Mouse (Mus musculus): ENCODE data around the gene 1700011L22Rik. TPM values are rescaled to one million over a fixed set of nuclear protein-coding genes. Genes with fewer than 3 reads are reported as not detected.

1700011L22Rik gene
- polyA plus RNA-seq, 1 experiment from 2014 or later = not detected

DNA sequence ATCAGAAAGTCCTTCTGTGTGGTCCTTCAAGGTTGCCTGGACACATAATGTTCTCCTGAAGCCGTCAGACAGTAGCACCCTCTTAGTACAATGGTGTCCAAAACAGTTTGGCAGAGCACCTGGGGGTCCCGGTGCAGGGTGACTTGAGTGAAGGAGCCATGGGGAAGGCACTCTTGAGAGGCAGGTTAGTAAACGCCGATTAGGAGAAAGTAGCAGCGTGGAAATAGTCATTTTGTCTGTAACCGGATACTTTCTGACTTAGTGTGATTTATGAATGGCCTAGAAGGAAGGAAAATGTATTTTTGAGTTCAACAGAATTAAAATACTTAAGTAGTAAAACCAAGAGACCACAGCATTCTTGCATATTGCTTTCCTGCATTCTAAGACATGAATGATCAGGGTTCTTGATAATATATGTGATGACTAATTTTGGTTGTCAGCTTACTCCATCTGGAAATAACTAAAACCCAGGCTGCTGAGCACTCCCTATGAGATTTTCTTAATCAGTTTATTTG lies 33.1 kb upstream of the 1700011L22Rik start:
- H3K9ac ChIP-seq = no peak overlapping the region
- no peaks in the 10 kb centered on the region for H3K4me1 ChIP-seq
- no peak for ATAC-seq (ENCODE audit: insufficient number of reproducible peaks, low FRiP score, low TSS enrichment, low read depth)
- no peak overlapping the region for H3K27ac ChIP-seq
- no peaks in the 10 kb centered on the region for H3K27me3 ChIP-seq
- no peak overlapping the region for H3K4me3 ChIP-seq
- 60% methylated on average over 6 of the region's 6 CpGs for WGBS
- no peaks in the 10 kb centered on the region for H3K9me3 ChIP-seq
- H3K36me3 ChIP-seq = peaks cover 29% of the 10 kb centered on the region
- no peak overlapping the region for H3K4me2 ChIP-seq

DNA sequence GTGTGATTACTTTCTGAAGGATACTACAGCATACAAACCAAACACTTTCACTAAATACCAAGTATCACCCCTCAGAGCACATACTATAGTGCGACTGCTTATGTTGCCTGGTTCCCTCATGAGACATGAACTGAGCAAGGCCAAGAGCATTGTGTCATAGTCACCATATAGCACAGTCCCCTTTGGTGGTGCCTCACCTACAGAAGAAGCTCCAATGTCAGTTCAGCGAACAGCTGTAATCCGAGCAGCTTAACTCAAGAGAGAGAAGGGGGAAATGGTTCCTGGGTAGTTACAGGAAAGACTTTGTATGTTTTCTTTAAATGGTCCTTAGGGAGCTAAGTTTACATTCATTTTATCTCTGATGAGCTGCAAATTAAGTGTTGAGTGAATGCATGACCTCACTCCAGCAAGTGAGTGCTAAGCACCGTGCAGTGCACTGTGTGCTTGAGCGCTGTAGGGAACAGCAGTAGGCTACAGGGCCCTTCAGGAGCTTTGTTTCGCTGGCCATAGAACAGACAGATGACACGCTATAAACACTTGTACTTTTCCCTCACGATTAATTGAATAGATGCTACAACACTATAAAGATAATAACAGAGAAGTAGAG lies 29.0 kb upstream of the 1700011L22Rik start:
- no peak overlapping the region for H3K4me2 ChIP-seq
- no peaks in the 10 kb centered on the region for H3K4me1 ChIP-seq
- H3K4me3 ChIP-seq = no peak overlapping the region
- WGBS = 69% methylated on average over 8 of the region's 8 CpGs
- no peaks in the 10 kb centered on the region for H3K9me3 ChIP-seq
- no peak overlapping the region for H3K9ac ChIP-seq
- no peak for ATAC-seq (ENCODE audit: insufficient number of reproducible peaks, low FRiP score, low TSS enrichment, low read depth)
- peaks cover 56% of the 10 kb centered on the region for H3K36me3 ChIP-seq
- H3K27ac ChIP-seq = no peak overlapping the region
- H3K27me3 ChIP-seq = no peaks in the 10 kb centered on the region

DNA sequence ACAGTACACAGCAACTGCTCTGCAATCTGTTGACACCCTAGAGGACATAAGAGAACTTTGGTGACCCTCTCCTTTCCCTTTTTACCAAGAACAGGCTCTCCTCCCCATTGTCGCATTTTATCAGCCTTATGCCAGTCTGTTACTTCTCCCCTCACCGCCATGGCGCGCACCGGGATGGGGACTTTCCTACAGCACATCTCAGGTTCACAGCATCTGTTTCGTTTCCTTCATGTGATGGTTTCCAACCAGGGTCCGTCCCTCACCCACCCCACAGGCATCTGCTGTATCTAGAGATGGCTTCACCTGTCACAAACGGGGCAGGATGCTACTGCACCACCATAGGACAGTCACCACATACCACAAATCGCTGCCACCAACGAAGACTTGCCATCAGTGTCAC lies 26.6 kb upstream of the 1700011L22Rik start:
- Histone ChIP-seq H3K27me3 (no peaks in the 10 kb centered on the region), H3K4me3 (no peak overlapping the region), H3K9ac (no peak overlapping the region), H3K4me2 (no peak overlapping the region), H3K4me1 (no peaks in the 10 kb centered on the region), H3K27ac (no peak overlapping the region), H3K9me3 (no peaks in the 10 kb centered on the region), H3K36me3 (peaks cover 66% of the 10 kb centered on the region)
- WGBS = 92% methylated on average over 10 of the region's 10 CpGs
- no peak for ATAC-seq (ENCODE audit: insufficient number of reproducible peaks, low FRiP score, low TSS enrichment, low read depth)

DNA sequence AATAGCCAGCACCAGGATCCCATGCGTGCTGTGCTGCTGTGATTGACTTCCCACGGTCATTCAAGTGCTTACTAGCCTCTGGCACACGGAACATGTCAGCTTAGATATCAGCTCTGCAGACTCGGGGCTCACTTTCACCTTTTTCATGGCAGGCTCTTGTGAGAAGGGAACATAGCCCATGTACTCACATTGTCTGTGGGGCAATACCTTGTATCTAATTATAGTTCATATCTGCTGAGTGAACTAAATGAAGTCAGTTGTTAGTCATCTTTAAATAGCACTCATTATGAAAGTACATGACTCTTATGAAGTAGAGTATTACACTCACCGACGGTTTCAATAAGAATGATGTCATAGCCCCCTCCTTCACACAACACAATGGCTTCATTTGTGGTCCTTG lies 25.4 kb upstream of the 1700011L22Rik start:
- no peak for ATAC-seq (ENCODE audit: insufficient number of reproducible peaks, low FRiP score, low TSS enrichment, low read depth)
- no peaks in the 10 kb centered on the region for H3K27me3 ChIP-seq
- H3K4me3 ChIP-seq = no peak overlapping the region
- H3K9me3 ChIP-seq = no peaks in the 10 kb centered on the region
- H3K27ac ChIP-seq = no peak overlapping the region
- WGBS = 82% methylated on average over 6 of the region's 6 CpGs
- no peak overlapping the region for H3K9ac ChIP-seq
- H3K4me2 ChIP-seq = no peak overlapping the region
- H3K36me3 ChIP-seq = peaks cover 66% of the 10 kb centered on the region
- H3K4me1 ChIP-seq = no peaks in the 10 kb centered on the region

DNA sequence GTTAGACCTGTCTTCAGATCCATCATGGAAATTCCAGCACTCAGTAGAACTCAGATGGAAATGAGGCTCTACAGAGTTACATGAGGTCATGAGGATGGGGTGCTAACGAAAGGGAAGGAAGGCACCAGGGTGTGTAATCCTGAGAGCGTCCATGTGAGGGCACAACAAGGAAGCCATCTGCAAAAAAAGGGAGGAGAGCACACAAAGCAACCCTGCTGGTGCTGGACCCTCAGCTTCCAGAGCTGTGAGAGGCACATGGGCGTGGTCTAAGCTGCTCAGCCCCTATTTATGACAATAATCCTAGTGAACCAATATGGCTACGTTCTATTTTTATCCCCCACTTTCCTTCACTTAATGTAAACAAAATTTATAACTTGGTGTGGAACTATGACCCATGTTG lies 24.3 kb upstream of the 1700011L22Rik start:
- Histone ChIP-seq H3K27ac (no peak overlapping the region), H3K4me2 (no peak overlapping the region), H3K36me3 (peaks cover 75% of the 10 kb centered on the region), H3K9me3 (no peaks in the 10 kb centered on the region), H3K4me3 (no peak overlapping the region), H3K9ac (no peak overlapping the region), H3K27me3 (no peaks in the 10 kb centered on the region), H3K4me1 (no peaks in the 10 kb centered on the region)
- ATAC-seq (ENCODE audit: insufficient number of reproducible peaks, low FRiP score, low TSS enrichment, low read depth) = no peak
- WGBS = 89% methylated on average over 4 of the region's 4 CpGs

DNA sequence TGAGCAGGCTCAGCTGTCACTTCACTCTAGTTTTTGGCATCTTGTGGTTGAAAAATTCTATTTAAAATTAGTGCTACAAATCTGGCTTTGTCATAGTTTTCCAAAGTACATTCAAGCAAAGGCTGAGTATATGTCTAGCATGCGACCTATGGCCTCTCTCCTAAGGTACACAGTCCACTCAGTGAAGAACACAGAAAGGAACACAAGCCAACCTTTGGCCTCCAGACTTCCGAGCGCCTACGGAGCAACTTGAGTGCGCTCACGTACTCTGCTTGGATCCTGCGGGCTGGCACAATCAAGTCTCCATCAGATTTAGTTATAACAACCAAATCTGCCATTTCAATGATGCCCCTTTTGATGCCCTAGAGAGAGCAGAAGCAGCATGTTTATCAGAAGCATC lies 20.6 kb upstream of the 1700011L22Rik start:
- Histone ChIP-seq H3K9ac (no peak overlapping the region), H3K27ac (no peak overlapping the region), H3K36me3 (peaks cover 65% of the 10 kb centered on the region)

DNA sequence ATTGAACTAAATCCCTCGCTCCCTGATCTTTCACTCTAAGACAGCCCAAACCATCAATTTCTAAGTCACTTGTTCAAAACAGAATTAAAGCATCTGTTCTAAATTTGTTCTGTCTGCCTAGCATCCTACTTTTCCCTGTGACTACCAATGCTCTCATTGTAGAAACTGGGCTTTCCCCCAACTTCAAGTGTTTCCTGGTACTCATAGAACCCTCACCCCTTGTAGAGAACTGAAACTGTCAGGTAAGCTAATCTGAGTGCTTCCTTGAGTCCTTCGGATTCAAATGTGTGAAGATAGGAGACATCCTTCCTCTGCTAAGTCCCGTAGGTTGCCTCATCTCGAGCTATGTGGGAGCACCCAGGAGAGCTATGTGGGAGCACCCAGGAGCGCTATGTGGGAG lies 13.6 kb upstream of the 1700011L22Rik start:
- H3K4me1 ChIP-seq = no peaks in the 10 kb centered on the region
- no peak overlapping the region for H3K4me2 ChIP-seq
- H3K4me3 ChIP-seq = no peak overlapping the region
- 0 out of 2 replicates have a peak, but pooled peaks cover 9% of the 10 kb centered on the region for H3K36me3 ChIP-seq
- no peak for ATAC-seq (ENCODE audit: insufficient number of reproducible peaks, low FRiP score, low TSS enrichment, low read depth)
- no peaks in the 10 kb centered on the region for H3K27me3 ChIP-seq
- no peak overlapping the region for H3K27ac ChIP-seq
- WGBS = 86% methylated on average over 5 of the region's 5 CpGs
- no peak overlapping the region for H3K9ac ChIP-seq
- H3K9me3 ChIP-seq = no peaks in the 10 kb centered on the region

More for the DNA sequence above, 20.6 kb upstream of the 1700011L22Rik start:
- Histone ChIP-seq H3K4me2 (no peak overlapping the region), H3K9me3 (no peaks in the 10 kb centered on the region), H3K4me1 (no peaks in the 10 kb centered on the region), H3K4me3 (no peak overlapping the region), H3K27me3 (no peaks in the 10 kb centered on the region)
- ATAC-seq (ENCODE audit: insufficient number of reproducible peaks, low FRiP score, low TSS enrichment, low read depth) = no peak
- 94% methylated on average over 7 of the region's 7 CpGs for WGBS

DNA sequence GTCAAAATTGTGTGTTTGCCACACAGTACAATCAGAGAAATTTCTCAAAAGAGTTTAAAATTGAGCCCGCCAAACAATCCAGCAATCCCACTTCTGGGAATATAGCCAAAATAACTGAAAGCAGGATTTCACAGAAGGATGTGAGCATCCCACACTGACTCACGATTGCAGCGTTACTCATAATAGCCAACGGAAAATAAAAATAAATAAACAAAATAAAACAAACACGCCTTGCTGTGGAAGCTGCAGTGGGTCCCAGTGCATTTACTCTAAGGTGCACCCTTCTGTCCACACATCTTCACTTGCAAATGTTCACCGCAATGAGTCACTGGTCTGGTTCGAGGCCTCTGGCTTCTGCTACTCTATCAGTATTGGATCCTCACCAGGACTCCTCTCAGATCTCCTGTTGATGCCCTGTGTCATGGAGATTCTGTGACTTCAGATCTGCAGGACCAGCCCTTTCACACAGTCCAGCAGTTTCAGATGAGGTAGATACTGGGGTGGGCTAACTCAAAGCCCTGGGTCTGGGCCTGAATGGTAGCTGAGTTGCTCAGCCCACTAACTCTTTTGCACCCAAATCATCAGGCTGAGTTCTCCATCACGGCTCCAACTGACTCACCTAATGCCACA lies 7.8 kb upstream of the 1700011L22Rik start:
- no peak for ATAC-seq (ENCODE audit: insufficient number of reproducible peaks, low FRiP score, low TSS enrichment, low read depth)
- H3K27me3 ChIP-seq = no peaks in the 10 kb centered on the region
- H3K4me3 ChIP-seq = no peak overlapping the region
- H3K36me3 ChIP-seq = no peaks in the 10 kb centered on the region
- no peaks in the 10 kb centered on the region for H3K9me3 ChIP-seq
- WGBS = 62% methylated on average over 8 of the region's 8 CpGs
- no peak overlapping the region for H3K27ac ChIP-seq
- no peak overlapping the region for H3K4me2 ChIP-seq
- H3K9ac ChIP-seq = no peak overlapping the region
- H3K4me1 ChIP-seq = no peaks in the 10 kb centered on the region

DNA sequence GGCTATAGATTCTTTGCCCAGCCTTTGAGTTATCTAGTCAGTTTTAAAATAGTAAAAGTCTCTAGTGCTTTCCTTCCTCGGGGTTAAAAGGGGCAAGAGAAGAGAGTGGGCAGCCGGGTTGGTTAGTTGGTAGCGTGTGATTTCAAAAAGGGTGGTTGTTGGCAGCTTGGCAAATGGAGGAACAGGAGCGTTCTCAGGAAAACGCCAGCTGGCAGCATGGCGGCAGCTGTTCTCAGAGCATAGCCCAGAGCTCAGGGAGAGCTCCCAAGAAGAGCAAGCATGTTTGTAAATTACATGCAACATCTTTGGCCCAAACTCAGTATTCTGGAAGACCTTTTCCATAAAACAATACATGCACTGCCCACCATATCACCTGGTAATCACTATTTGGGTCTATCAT lies 5.4 kb upstream of the 1700011L22Rik start:
- Histone ChIP-seq H3K4me3 (no peak overlapping the region), H3K9ac (no peak overlapping the region), H3K4me1 (no peaks in the 10 kb centered on the region), H3K36me3 (no peaks in the 10 kb centered on the region), H3K27me3 (no peaks in the 10 kb centered on the region), H3K27ac (no peak overlapping the region), H3K9me3 (no peaks in the 10 kb centered on the region), H3K4me2 (no peak overlapping the region)
- 88% methylated on average over 6 of the region's 6 CpGs for WGBS
- no peak for ATAC-seq (ENCODE audit: insufficient number of reproducible peaks, low FRiP score, low TSS enrichment, low read depth)

DNA sequence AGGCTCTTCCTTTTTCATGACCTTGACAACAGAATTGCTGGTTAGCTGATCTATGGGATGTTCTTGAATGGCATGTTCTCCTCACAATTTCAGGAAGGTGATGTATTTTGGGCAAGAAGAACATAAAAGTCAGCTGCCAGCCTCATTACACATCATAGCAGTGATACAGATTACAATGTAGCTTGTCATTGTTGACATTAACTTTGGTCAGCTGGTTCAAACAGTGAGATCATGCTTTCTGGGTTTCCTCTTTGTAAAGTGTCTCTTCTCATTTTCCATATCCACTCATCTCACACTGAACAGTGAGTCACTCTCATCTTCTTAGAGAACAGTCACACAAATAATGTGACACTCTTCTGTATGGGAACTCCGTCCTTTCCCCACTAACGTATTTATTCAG lies 4.9 kb downstream of the 1700011L22Rik start:
- Histone ChIP-seq H3K4me2 (no peak overlapping the region), H3K9ac (no peak overlapping the region), H3K4me3 (no peak overlapping the region), H3K4me1 (no peaks in the 10 kb centered on the region), H3K27ac (no peak overlapping the region), H3K27me3 (no peaks in the 10 kb centered on the region), H3K36me3 (no peaks in the 10 kb centered on the region), H3K9me3 (no peaks in the 10 kb centered on the region)
- 84% methylated on average over 2 of the region's 2 CpGs for WGBS
- no peak for ATAC-seq (ENCODE audit: insufficient number of reproducible peaks, low FRiP score, low TSS enrichment, low read depth)

DNA sequence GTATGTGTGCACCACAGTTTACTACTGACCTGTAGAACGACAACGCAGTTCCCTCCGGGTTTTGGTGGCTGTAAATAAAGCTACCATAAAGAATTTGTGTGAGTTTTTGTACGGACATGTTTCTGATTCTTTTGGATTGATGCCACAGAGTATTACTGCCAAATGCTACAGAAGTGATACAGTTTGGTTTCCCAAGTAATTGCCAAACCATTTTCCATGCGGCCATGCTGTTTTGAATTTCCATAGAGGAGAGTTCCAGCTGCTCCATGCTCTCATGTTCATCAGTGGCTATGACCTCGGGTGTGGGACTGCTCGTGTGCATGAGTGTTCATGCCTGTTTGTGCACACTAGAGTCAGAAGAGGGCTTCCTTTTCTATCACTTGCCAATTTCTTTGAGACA lies 8.4 kb downstream of the 1700011L22Rik start:
- Histone ChIP-seq H3K4me3 (no peak overlapping the region), H3K27ac (no peak overlapping the region), H3K9ac (no peak overlapping the region), H3K36me3 (no peaks in the 10 kb centered on the region), H3K4me2 (no peak overlapping the region), H3K4me1 (no peaks in the 10 kb centered on the region), H3K27me3 (no peaks in the 10 kb centered on the region), H3K9me3 (no peaks in the 10 kb centered on the region)
- WGBS = 39% methylated on average over 7 of the region's 7 CpGs
- no peak for ATAC-seq (ENCODE audit: insufficient number of reproducible peaks, low FRiP score, low TSS enrichment, low read depth)

DNA sequence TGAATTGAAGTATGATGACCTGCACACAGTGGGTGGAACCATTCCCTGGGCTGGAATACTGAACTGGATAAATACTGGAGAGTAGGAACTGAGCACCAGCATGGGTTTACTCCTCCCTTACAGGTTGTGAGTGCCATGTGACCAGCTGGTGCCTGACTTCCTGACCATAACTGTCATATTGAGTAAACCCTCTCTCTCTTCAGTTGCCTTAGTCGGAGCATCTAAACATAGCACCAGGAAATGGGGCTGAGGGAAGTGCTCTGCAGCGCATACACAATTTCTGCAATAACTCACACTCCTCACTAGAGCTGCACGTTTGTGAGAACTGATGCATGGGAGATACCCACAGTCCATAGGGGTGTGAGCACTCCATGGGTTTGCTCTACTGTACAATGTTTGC lies 9.1 kb downstream of the 1700011L22Rik start:
- Histone ChIP-seq H3K36me3 (no peaks in the 10 kb centered on the region), H3K9ac (no peak overlapping the region), H3K4me1 (no peaks in the 10 kb centered on the region), H3K4me2 (no peak overlapping the region), H3K27me3 (no peaks in the 10 kb centered on the region), H3K27ac (no peak overlapping the region), H3K4me3 (no peak overlapping the region), H3K9me3 (no peaks in the 10 kb centered on the region)
- 80% methylated on average over 3 of the region's 3 CpGs for WGBS
- ATAC-seq (ENCODE audit: insufficient number of reproducible peaks, low FRiP score, low TSS enrichment, low read depth) = no peak

Measured in limb, embryonic 15.5 days (tissue).